Mouse (Mus musculus): ENCODE data around the gene Nanos2. TPM values are rescaled to one million over a fixed set of nuclear protein-coding genes. Genes with fewer than 3 reads are reported as not detected.

Gene Nanos2
- polyA plus RNA-seq, 1 experiment from 2014 or later = 0.09 TPM

- H3K9me3 ChIP-seq = no peaks in the 10 kb centered on the region
- peaks cover 38% of the 10 kb centered on the region for H3K27me3 ChIP-seq (ENCODE audit: insufficient read depth, poor library complexity, severe bottlenecking)
- H3K4me3 ChIP-seq = peak overlapping the region; percentile 58
- peak; percentile 44 for DNase-seq (ENCODE audit: low spot score)
- peaks cover 38% of the 10 kb centered on the region for H3K4me1 ChIP-seq (replicated peaks)
- 4% methylated on average over 31 of the region's 31 CpGs for WGBS
- peak overlapping the region; percentile 88 for H3K27ac ChIP-seq
- H3K36me3 ChIP-seq = peaks cover 24% of the 10 kb centered on the region
Measured at GRCm38 (mm10) chr7:18992294-18992675, 5.1 kb downstream of the Nanos2 start.

- Histone ChIP-seq H3K27ac (no peak overlapping the region), H3K36me3 (peaks cover 30% of the 10 kb centered on the region), H3K27me3 (ENCODE audit: insufficient read depth, poor library complexity, severe bottlenecking) (peaks cover 36% of the 10 kb centered on the region), H3K4me1 (replicated peaks) (peaks cover 38% of the 10 kb centered on the region), H3K4me3 (peak overlapping the region; percentile 58; the same call in 1 of the 2 replicates), H3K9me3 (no peaks in the 10 kb centered on the region)
- no peak for DNase-seq (ENCODE audit: low spot score)
- 87% methylated on average over 5 of the region's 5 CpGs for WGBS
Measured at GRCm38 (mm10) chr7:18993036-18993435, 5.8 kb downstream of the Nanos2 start.

- Histone ChIP-seq H3K9me3 (no peaks in the 10 kb centered on the region), H3K27ac (no peak overlapping the region), H3K36me3 (peaks cover 27% of the 10 kb centered on the region), H3K4me1 (replicated peaks) (peaks cover 52% of the 10 kb centered on the region), H3K27me3 (ENCODE audit: insufficient read depth, poor library complexity, severe bottlenecking) (peaks cover 3% of the 10 kb centered on the region), H3K4me3 (no peak overlapping the region)
- 48% methylated on average over 9 of the region's 9 CpGs for WGBS
- DNase-seq (ENCODE audit: low spot score) = no peak
Measured at GRCm38 (mm10) chr7:18998835-18999234, 11.6 kb downstream of the Nanos2 start.

GRCm38 (mm10) chr7:19000421-19000820 is 13.2 kb downstream of the Nanos2 start:
- Histone ChIP-seq H3K9me3 (no peaks in the 10 kb centered on the region), H3K4me1 (replicated peaks) (peaks cover 65% of the 10 kb centered on the region), H3K36me3 (peaks cover 30% of the 10 kb centered on the region), H3K27me3 (ENCODE audit: insufficient read depth, poor library complexity, severe bottlenecking) (no peaks in the 10 kb centered on the region), H3K27ac (peak overlapping the region; percentile 82), H3K4me3 (peak overlapping the region; percentile 50)
- DNase-seq (ENCODE audit: low spot score) = no peak
- 54% methylated on average over 10 of the region's 10 CpGs for WGBS

GRCm38 (mm10) chr7:19001066-19001806 is 14.0 kb downstream of the Nanos2 start:
- DNase-seq (ENCODE audit: low spot score) = peak; percentile 64
- peaks cover 74% of the 10 kb centered on the region for H3K4me1 ChIP-seq (replicated peaks)
- 37% methylated on average over 18 of the region's 18 CpGs for WGBS
- H3K36me3 ChIP-seq = peaks cover 30% of the 10 kb centered on the region
- H3K27me3 ChIP-seq (ENCODE audit: insufficient read depth, poor library complexity, severe bottlenecking) = no peaks in the 10 kb centered on the region
- H3K4me3 ChIP-seq = peak overlapping the region; percentile 50
- H3K9me3 ChIP-seq = no peaks in the 10 kb centered on the region
- H3K27ac ChIP-seq = peak overlapping the region; percentile 82

- WGBS = 80% methylated on average over 3 of the region's 3 CpGs
Measured at GRCm38 (mm10) chr7:19001807-19002085, 14.5 kb downstream of the Nanos2 start.

GRCm38 (mm10) chr7:19002115-19002514 is 14.9 kb downstream of the Nanos2 start:
- peak overlapping the region; percentile 92 for H3K27ac ChIP-seq
- no peaks in the 10 kb centered on the region for H3K27me3 ChIP-seq (ENCODE audit: insufficient read depth, poor library complexity, severe bottlenecking)
- WGBS = 53% methylated on average over 4 of the region's 4 CpGs
- peak overlapping the region; percentile 53 for H3K4me3 ChIP-seq
- H3K4me1 ChIP-seq (replicated peaks) = peaks cover 82% of the 10 kb centered on the region
- DNase-seq (ENCODE audit: low spot score) = no peak
- peaks cover 32% of the 10 kb centered on the region for H3K36me3 ChIP-seq
- H3K9me3 ChIP-seq = no peaks in the 10 kb centered on the region

More at GRCm38 (mm10) chr7:19001807-19002085, 14.5 kb downstream of the Nanos2 start:
- H3K9me3 ChIP-seq = no peaks in the 10 kb centered on the region
- no peak overlapping the region for H3K27ac ChIP-seq
- H3K36me3 ChIP-seq = peaks cover 29% of the 10 kb centered on the region
- H3K4me3 ChIP-seq = no peak overlapping the region; the same call in 1 of the 2 replicates
- DNase-seq (ENCODE audit: low spot score) = no peak
- peaks cover 79% of the 10 kb centered on the region for H3K4me1 ChIP-seq (replicated peaks)
- no peaks in the 10 kb centered on the region for H3K27me3 ChIP-seq (ENCODE audit: insufficient read depth, poor library complexity, severe bottlenecking)

GRCm38 (mm10) chr7:19002848-19003498 is 15.8 kb downstream of the Nanos2 start:
- H3K36me3 ChIP-seq = peaks cover 33% of the 10 kb centered on the region
- H3K4me1 ChIP-seq (replicated peaks) = peaks cover 90% of the 10 kb centered on the region
- no peaks in the 10 kb centered on the region for H3K27me3 ChIP-seq (ENCODE audit: insufficient read depth, poor library complexity, severe bottlenecking)
- H3K4me3 ChIP-seq = peak overlapping the region; percentile 53
- DNase-seq (ENCODE audit: low spot score) = peak; percentile 80
- H3K9me3 ChIP-seq = no peaks in the 10 kb centered on the region
- H3K27ac ChIP-seq = peak overlapping the region; percentile 92
- 2% methylated on average over 17 of the region's 17 CpGs for WGBS

- WGBS = under 1% methylated on average over 90 of the region's 90 CpGs
- H3K9me3 ChIP-seq = no peaks in the 10 kb centered on the region
- H3K4me3 ChIP-seq = peak within 1 kb of the TSS; percentile 98
- H3K27ac ChIP-seq = peak within 1 kb of the TSS; percentile 96
- no peaks in the 10 kb centered on the region for H3K27me3 ChIP-seq (ENCODE audit: insufficient read depth, poor library complexity, severe bottlenecking)
- peaks cover 83% of the 10 kb centered on the region for H3K4me1 ChIP-seq (replicated peaks)
- DNase-seq (ENCODE audit: low spot score) = peak; percentile 93
- peaks cover 34% of the 10 kb centered on the region for H3K36me3 ChIP-seq
Measured at GRCm38 (mm10) chr7:19003902-19004630, 16.9 kb downstream of the Nanos2 start, which contains the start of gene Irf2bp1. Irf2bp1 (plus strand) TSS chr7:19004044.

GRCm38 (mm10) chr7:19004631-19005079 is 17.5 kb downstream of the Nanos2 start:
- H3K27me3 ChIP-seq (ENCODE audit: insufficient read depth, poor library complexity, severe bottlenecking) = no peaks in the 10 kb centered on the region
- H3K4me1 ChIP-seq (replicated peaks) = peaks cover 77% of the 10 kb centered on the region
- H3K4me3 ChIP-seq = peak overlapping the region; percentile 98
- DNase-seq (ENCODE audit: low spot score) = peak; percentile 49
- peaks cover 34% of the 10 kb centered on the region for H3K36me3 ChIP-seq
- no peaks in the 10 kb centered on the region for H3K9me3 ChIP-seq
- WGBS = 10% methylated on average over 34 of the region's 34 CpGs
- H3K27ac ChIP-seq = peak overlapping the region; percentile 96

- H3K9me3 ChIP-seq = no peaks in the 10 kb centered on the region
- no peak for DNase-seq (ENCODE audit: low spot score)
- peaks cover 69% of the 10 kb centered on the region for H3K4me1 ChIP-seq (replicated peaks)
- H3K4me3 ChIP-seq = peak overlapping the region; percentile 98
- H3K36me3 ChIP-seq = peaks cover 34% of the 10 kb centered on the region
- WGBS = 82% methylated on average over 34 of the region's 34 CpGs
- H3K27me3 ChIP-seq (ENCODE audit: insufficient read depth, poor library complexity, severe bottlenecking) = no peaks in the 10 kb centered on the region
- no peak overlapping the region for H3K27ac ChIP-seq
Measured at GRCm38 (mm10) chr7:19005417-19006121, 18.4 kb downstream of the Nanos2 start.

GRCm38 (mm10) chr7:19006476-19006875 is 19.3 kb downstream of the Nanos2 start:
- WGBS = 9% methylated on average over 12 of the region's 12 CpGs
- Histone ChIP-seq H3K4me3 (peak overlapping the region; percentile 98), H3K27ac (no peak overlapping the region), H3K4me1 (replicated peaks) (peaks cover 60% of the 10 kb centered on the region), H3K27me3 (ENCODE audit: insufficient read depth, poor library complexity, severe bottlenecking) (no peaks in the 10 kb centered on the region), H3K9me3 (no peaks in the 10 kb centered on the region), H3K36me3 (peaks cover 34% of the 10 kb centered on the region)
- peak; percentile 85 for DNase-seq (ENCODE audit: low spot score)
